Mouse (Mus musculus) liver, adult 2 months (tissue): ENCODE measurements around the gene Flywch1. TPM values are rescaled to one million over a fixed set of nuclear protein-coding genes. Genes with fewer than 3 reads are reported as not detected.

ENCODE experiments used
- DNase-seq: peaks from one replicate; pipeline ENCODE4 v3.0.0-alpha.2; 2011; ENCODE audit warnings: low read depth, low spot score; ENCODE audit errors: extremely low read depth
- H3K27ac ChIP-seq: fragments of 200-500 bp; replicated peaks from 2 replicates; pipeline ENCODE4 v1.5.1; 2012; ENCODE audit warnings: low read depth, mild to moderate bottlenecking, control low read depth, inconsistent platforms, low read length; ENCODE audit not compliant: insufficient read depth
- H3K27me3 ChIP-seq: fragments of 200-500 bp; 2 replicates; pipeline ENCODE4 v1.6.1; 2012; ENCODE audit warnings: mild to moderate bottlenecking, moderate library complexity, low read length, inconsistent platforms; ENCODE audit not compliant: control insufficient read depth, insufficient read depth
- H3K36me3 ChIP-seq: fragments of 200-500 bp; 2 replicates; pipeline ENCODE4 v1.6.1; 2012; ENCODE audit warnings: low read length, inconsistent platforms; ENCODE audit not compliant: control insufficient read depth, insufficient read depth
- H3K4me1 ChIP-seq: fragments of 200-500 bp; 2 replicates; pipeline ENCODE4 v1.6.1; 2011; ENCODE audit warnings: low read length; ENCODE audit not compliant: control insufficient read depth, insufficient read depth
- H3K4me3 ChIP-seq: fragments of 200-500 bp; 2 replicates; pipeline ENCODE4 v1.5.1; 2011; ENCODE audit warnings: low read depth, mild to moderate bottlenecking, control low read depth, low read length, moderate library complexity; ENCODE audit not compliant: insufficient read depth
- H3K79me2 ChIP-seq: fragments of 200-500 bp; 2 replicates; pipeline ENCODE4 v1.6.1; 2012; ENCODE audit warnings: inconsistent platforms, mild to moderate bottlenecking, low read length, moderate library complexity; ENCODE audit not compliant: control insufficient read depth, insufficient read depth
- H3K9ac ChIP-seq: fragments of 200-500 bp; 2 replicates; pipeline ENCODE4 v1.6.1; 2012; ENCODE audit warnings: low read depth, mild to moderate bottlenecking, control low read depth, inconsistent platforms, low read length
- CTCF ChIP-seq: fragments of 200-500 bp; IDR thresholded peaks from 2 replicates; pipeline ENCODE4 v1.5.1; 2011; ENCODE audit warnings: low read depth, low read length, control low read depth
- POLR2A ChIP-seq: fragments of 200-500 bp; IDR thresholded peaks from 2 replicates; pipeline ENCODE4 v1.6.1; 2011; ENCODE audit warnings: low read length, control low read depth; ENCODE audit not compliant: insufficient read depth; ENCODE audit errors: extremely low read depth
- WGBS: fragments of 180-500 bp; shearing (Covaris S2); methylation state at CpG from one replicate; pipeline ENCODE4 v1.1.7; 2018; 5-methylcytosine and 5-hydroxymethylcytosine counted together
- polyA plus RNA-seq: library from polyadenylated mRNA; depleted of rRNA; stranded (reverse); fragments of >200 nt; gene quantifications from 2 replicates; pipeline ENCODE4 v1.2.3, GENCODE M21; 2012
- total RNA-seq: library from RNA; depleted of rRNA; stranded (reverse); fragments of >200 nt; gene quantifications from 2 replicates; pipeline ENCODE4 v1.2.3, GENCODE M21; 2014

Flywch1 gene
- total and polyA plus RNA-seq, 2 experiments = 11.1 to 13.8 TPM

DNA sequence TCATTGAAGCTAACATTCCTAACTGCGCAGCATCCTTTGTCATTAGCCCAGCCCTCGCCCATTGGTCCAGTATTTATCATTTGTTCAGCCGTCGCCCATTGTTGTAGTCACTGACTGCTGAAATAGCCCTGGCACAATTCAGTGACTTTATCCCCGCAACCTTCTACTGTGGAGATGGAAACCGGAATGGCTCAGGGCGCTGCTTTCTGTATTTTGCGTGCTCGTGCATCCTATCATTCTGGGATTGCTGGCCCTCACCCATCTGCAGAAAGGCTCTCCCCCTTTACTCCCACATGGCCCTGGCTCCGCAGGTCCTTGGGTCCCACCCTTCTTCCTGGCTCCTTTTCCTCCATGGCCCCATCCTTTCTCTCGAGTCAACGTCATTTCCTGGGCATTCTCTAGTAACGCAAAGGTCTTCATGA, 15.1 kb upstream of the Flywch1 start:
- DNase-seq = no peak
- Histone ChIP-seq H3K4me1 (peaks cover 11% of the 10 kb centered on the region), H3K27ac (no peak overlapping the region), H3K4me3 (no peak overlapping the region), H3K79me2 (no peaks in the 10 kb centered on the region), H3K27me3 (no peaks in the 10 kb centered on the region), H3K9ac (0 out of 2 replicates have a peak overlapping the region, but pooled peaks have one; percentile 2), H3K36me3 (no peaks in the 10 kb centered on the region)
- TF ChIP-seq POLR2A = no peak
- no peak for TF ChIP-seq CTCF
- WGBS = 36% methylated on average over 13 of the region's 13 CpGs

DNA sequence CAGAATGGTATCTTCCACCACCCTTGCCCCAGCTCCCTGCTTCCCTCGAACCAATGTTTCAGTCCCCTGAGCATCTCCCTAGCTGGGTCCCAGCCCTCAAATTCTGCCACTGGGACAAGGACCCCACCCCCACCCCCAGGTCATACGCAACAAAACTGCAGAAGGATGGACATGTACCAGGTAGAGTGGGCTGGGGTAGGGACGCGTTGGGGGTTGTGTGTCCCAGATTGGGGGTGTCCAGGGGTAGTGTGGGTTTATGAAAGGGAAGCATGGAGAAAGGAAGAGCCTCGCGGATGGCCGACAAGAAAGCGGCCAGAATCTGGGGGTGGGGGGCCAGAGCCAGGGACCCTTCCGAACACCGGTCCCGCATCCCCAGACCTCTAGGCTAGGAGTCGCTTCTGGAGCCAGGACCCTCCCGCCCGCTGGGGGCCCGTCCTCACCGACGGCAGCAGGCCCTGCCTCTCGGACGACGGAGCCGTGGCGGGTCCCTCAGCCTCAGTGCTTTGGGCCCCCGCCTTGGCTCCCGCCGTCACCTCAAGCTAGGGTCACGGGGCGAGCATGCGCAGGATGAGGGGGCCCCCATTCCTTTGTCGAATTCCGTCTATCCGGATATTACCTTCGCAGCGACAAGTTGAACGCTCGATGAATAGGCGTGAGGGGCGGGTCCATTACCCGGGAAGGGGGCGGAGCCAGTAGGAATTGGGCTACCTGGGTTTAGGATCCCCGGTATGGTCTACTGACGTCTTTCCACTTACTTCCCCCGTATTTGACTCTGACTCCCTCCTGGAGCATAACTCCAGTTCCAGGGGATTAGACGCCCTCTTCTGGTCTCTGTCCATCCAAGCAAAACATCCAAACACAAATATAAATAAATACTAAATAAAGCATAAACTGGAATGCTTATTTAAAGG, 14.4 kb upstream of the Flywch1 start, which contains the start of gene Flywch2:
TSS of gene Flywch2 (minus strand) at position 521 of the 911 bp plus-strand sequence.
- Histone ChIP-seq H3K79me2 (no peaks in the 10 kb centered on the region), H3K36me3 (no peaks in the 10 kb centered on the region), H3K9ac (peak within 1 kb of the TSS; percentile 74), H3K27me3 (no peaks in the 10 kb centered on the region), H3K4me1 (peaks cover 8% of the 10 kb centered on the region), H3K4me3 (peak within 1 kb of the TSS; percentile 58), H3K27ac (no peak within 1 kb of the TSS)
- WGBS = 5% methylated on average over 40 of the region's 43 CpGs
- peak; percentile 41 for DNase-seq
- no peak for TF ChIP-seq CTCF
- TF ChIP-seq POLR2A = no peak

DNA sequence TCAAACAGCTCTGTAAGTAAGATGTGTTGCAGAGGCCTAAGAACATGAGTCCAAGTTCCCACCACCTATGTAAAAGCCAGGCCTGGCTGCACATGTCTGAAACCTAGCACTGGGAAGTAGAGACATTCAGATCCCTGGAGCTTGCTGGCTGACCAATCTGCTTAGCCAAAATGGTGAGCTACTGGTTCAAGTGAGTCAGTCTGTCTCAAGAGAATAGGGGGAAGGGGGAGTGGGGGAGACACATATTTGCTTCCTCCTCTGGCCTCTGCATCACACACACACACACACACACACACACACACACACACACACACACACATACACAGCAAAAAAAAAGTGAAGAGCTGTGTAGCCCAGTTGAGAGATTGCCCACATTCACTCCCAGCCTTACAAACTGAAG, 11.9 kb upstream of the Flywch1 start:
- no peaks in the 10 kb centered on the region for H3K79me2 ChIP-seq
- H3K9ac ChIP-seq = no peak overlapping the region
- no peaks in the 10 kb centered on the region for H3K36me3 ChIP-seq
- 0 out of 2 replicates have a peak, but pooled peaks cover 3% of the 10 kb centered on the region for H3K4me1 ChIP-seq
- H3K4me3 ChIP-seq = no peak overlapping the region
- H3K27ac ChIP-seq = no peak overlapping the region
- no peaks in the 10 kb centered on the region for H3K27me3 ChIP-seq
- TF ChIP-seq POLR2A (no peak), CTCF (no peak)
- no peak for DNase-seq

- no peak overlapping the region for H3K4me3 ChIP-seq
- H3K79me2 ChIP-seq = no peaks in the 10 kb centered on the region
- H3K4me1 ChIP-seq = no peaks in the 10 kb centered on the region
- TF ChIP-seq CTCF = no peak
- TF ChIP-seq POLR2A = no peak
- H3K27me3 ChIP-seq = no peaks in the 10 kb centered on the region
- DNase-seq = no peak
- H3K36me3 ChIP-seq = no peaks in the 10 kb centered on the region
- H3K9ac ChIP-seq = no peak overlapping the region
- H3K27ac ChIP-seq = no peak overlapping the region
- WGBS = 74% methylated on average over 2 of the region's 2 CpGs
Measured at GRCm38 (mm10) chr17:23778447-23778846, 7.0 kb upstream of the Flywch1 start.

GRCm38 (mm10) chr17:23777141-23777540, 5.7 kb upstream of the Flywch1 start:
- no peaks in the 10 kb centered on the region for H3K27me3 ChIP-seq
- 69% methylated on average over 2 of the region's 2 CpGs for WGBS
- H3K79me2 ChIP-seq = no peaks in the 10 kb centered on the region
- no peak for TF ChIP-seq CTCF
- TF ChIP-seq POLR2A = no peak
- H3K4me3 ChIP-seq = no peak overlapping the region
- DNase-seq = no peak
- no peak overlapping the region for H3K9ac ChIP-seq
- H3K27ac ChIP-seq = no peak overlapping the region
- no peaks in the 10 kb centered on the region for H3K4me1 ChIP-seq
- no peaks in the 10 kb centered on the region for H3K36me3 ChIP-seq

DNA sequence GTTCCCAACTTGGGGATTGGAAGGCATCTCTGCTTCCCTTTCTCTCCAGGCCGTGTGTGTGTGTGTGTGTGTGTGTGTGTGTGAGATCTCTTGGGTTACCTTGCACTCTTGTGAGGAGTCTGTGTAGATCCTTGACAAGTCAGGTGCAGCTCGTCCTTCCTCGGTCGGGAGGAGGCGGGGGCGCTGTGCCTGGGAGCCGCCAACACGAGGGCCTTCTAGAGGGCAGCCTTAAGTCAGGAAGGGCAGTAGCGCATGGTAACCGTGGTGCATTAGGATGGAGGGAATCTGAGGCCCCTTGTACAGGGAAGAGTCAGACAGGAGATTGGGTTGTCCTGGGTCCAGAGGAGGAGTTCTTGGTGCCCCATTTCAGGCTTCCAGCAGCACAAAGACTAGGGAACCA, 4.8 kb upstream of the Flywch1 start:
- no peaks in the 10 kb centered on the region for H3K36me3 ChIP-seq
- no peak overlapping the region for H3K27ac ChIP-seq
- no peaks in the 10 kb centered on the region for H3K4me1 ChIP-seq
- H3K79me2 ChIP-seq = no peaks in the 10 kb centered on the region
- DNase-seq = no peak
- WGBS = 91% methylated on average over 10 of the region's 10 CpGs
- no peak overlapping the region for H3K4me3 ChIP-seq
- TF ChIP-seq POLR2A = no peak
- TF ChIP-seq CTCF = no peak
- no peaks in the 10 kb centered on the region for H3K27me3 ChIP-seq
- H3K9ac ChIP-seq = no peak overlapping the region
